Mouse (Mus musculus) Patski (cell line): ENCODE measurements around the gene Ocln. TPM values are rescaled to one million over a fixed set of nuclear protein-coding genes. Genes with fewer than 3 reads are reported as not detected.

Source experiments
- ATAC-seq: fragments of 100-300 bp; one replicate; pipeline ENCODE4 v1.8.0; 2021
- CTCF ChIA-PET: fragments of 350-600 bp; sonication (Branson Sonifier 250); formaldehyde crosslinking; loops from one replicate; lab custom pipeline; 2022; ENCODE audit warnings: inconsistent platforms; lab: Charles Lee
- POLR2A ChIA-PET: fragments of 350-600 bp; sonication (Branson Sonifier 250); formaldehyde crosslinking; loops from one replicate; lab custom pipeline; 2022; ENCODE audit warnings: antibody characterized with exemption, inconsistent platforms; lab: Charles Lee
- DNase-seq: peaks from one replicate; pipeline ENCODE4 v3.0.0-alpha.2; 2011; ENCODE audit warnings: low read depth, low spot score
- H3K27me3 ChIP-seq: fragments of 371-371 bp; one replicate; pipeline ENCODE4 v1.5.1; 2021
- CTCF ChIP-seq: fragments of 100-300 bp; IDR thresholded peaks from one replicate; pipeline ENCODE4 v1.5.1; 2021
- in situ Hi-C: fragments of 300-500 bp; cut with MboI; formaldehyde crosslinking; loops from 3 replicates; pipeline ENCODE4 v1.11.1; 2018; ENCODE audit warnings: low pct_unique_long_range_greater_than_20kb, mixed read lengths
- polyA plus RNA-seq: library from polyadenylated mRNA; unstranded; gene quantifications from one replicate; pipeline ENCODE4 v1.2.3, GENCODE M21; 2021

Ocln gene
- polyA plus RNA-seq, 1 experiment from 2014 or later, result 12.1 TPM

GRCm38 (mm10) chr13:100545510-100545909, 7.0 kb downstream of the Ocln start:
- ChIA-PET CTCF (interaction anchor here (1.5 kb wide), 1 partner anchor 27 kb away, joined by 5 read pairs; no protein-coding TSS in a partner anchor), POLR2A (no interaction called here)
- H3K27me3 ChIP-seq, result peaks cover 3% of the 10 kb centered on the region
- TF ChIP-seq CTCF, result no peak
- in situ Hi-C loops, result no loop called here
- DNase-seq (no peak), ATAC-seq (no peak)

- POLR2A ChIA-PET, result no interaction called here
- no peak for TF ChIP-seq CTCF
- no peaks in the 10 kb centered on the region for H3K27me3 ChIP-seq
- no peak for ATAC-seq
- no peak for DNase-seq
- in situ Hi-C loops, result no loop called here
- CTCF ChIA-PET, result no interaction called here
Observed at GRCm38 (mm10) chr13:100544220-100544662, 8.3 kb downstream of the Ocln start.

GRCm38 (mm10) chr13:100543011-100543767, 9.3 kb downstream of the Ocln start:
- TF ChIP-seq CTCF, result no peak
- H3K27me3 ChIP-seq, result no peaks in the 10 kb centered on the region
- CTCF ChIA-PET, result no interaction called here
- in situ Hi-C loops, result no loop called here
- POLR2A ChIA-PET, result no interaction called here
- ATAC-seq (no peak), DNase-seq (no peak)

GRCm38 (mm10) chr13:100536149-100536548, 16.4 kb downstream of the Ocln start:
- no peaks in the 10 kb centered on the region for H3K27me3 ChIP-seq
- POLR2A ChIA-PET, result interaction anchor here (0.7 kb wide), 1 partner anchor 21 kb away, joined by 6 read pairs; no protein-coding TSS in a partner anchor
- no peak for DNase-seq
- in situ Hi-C loops, result no loop called here
- ATAC-seq, result no peak
- CTCF ChIA-PET, result interaction anchor here (1.0 to 1.3 kb wide), 3 partner anchors 14 to 16 kb away, joined by 3 to 5 read pairs (median 4); no protein-coding TSS in a partner anchor
- no peak for TF ChIP-seq CTCF

GRCm38 (mm10) chr13:100532788-100533365, 19.6 kb downstream of the Ocln start:
- no peaks in the 10 kb centered on the region for H3K27me3 ChIP-seq
- TF ChIP-seq CTCF, result no peak
- in situ Hi-C loops, result no loop called here
- DNase-seq (no peak), ATAC-seq (no peak)
- ChIA-PET POLR2A (interaction anchor here (1.0 kb wide), 1 partner anchor 19 kb away, joined by 3 read pairs; no protein-coding TSS in a partner anchor), CTCF (interaction anchor here (0.9 to 1.5 kb wide), 3 partner anchors 11 to 16 kb away, joined by 3 to 4 read pairs (median 3); no protein-coding TSS in a partner anchor)

- POLR2A ChIA-PET, result no interaction called here
Observed at GRCm38 (mm10) chr13:100526649-100527038, 25.9 kb downstream of the Ocln start.

GRCm38 (mm10) chr13:100525935-100526648, 26.4 kb downstream of the Ocln start:
- ChIA-PET CTCF (interaction anchor here (1.4 kb wide), 1 partner anchor 10 kb away, joined by 3 read pairs; no protein-coding TSS in a partner anchor), POLR2A (no interaction called here)
- in situ Hi-C loops, result no loop called here
- DNase-seq, result no peak
- no peak for ATAC-seq
- no peak for TF ChIP-seq CTCF
- H3K27me3 ChIP-seq, result no peaks in the 10 kb centered on the region

More at GRCm38 (mm10) chr13:100526649-100527038, 25.9 kb downstream of the Ocln start:
- in situ Hi-C loops, result no loop called here
- DNase-seq (no peak), ATAC-seq (no peak)
- TF ChIP-seq CTCF, result no peak
- CTCF ChIA-PET, result interaction anchor here (1.4 kb wide), 1 partner anchor 10 kb away, joined by 3 read pairs; no protein-coding TSS in a partner anchor
- no peaks in the 10 kb centered on the region for H3K27me3 ChIP-seq

- CTCF ChIA-PET, result no interaction called here
- no peaks in the 10 kb centered on the region for H3K27me3 ChIP-seq
- DNase-seq (no peak), ATAC-seq (no peak)
- TF ChIP-seq CTCF, result no peak
- in situ Hi-C loops, result no loop called here
- POLR2A ChIA-PET, result interaction anchor here (0.7 kb wide), 1 partner anchor 70 kb away, joined by 3 read pairs; no protein-coding TSS in a partner anchor
Observed at GRCm38 (mm10) chr13:100524896-100525295, 27.6 kb downstream of the Ocln start.

- ATAC-seq, result no peak
- no peak for TF ChIP-seq CTCF
- CTCF ChIA-PET, result no interaction called here
- POLR2A ChIA-PET, result no interaction called here
- in situ Hi-C loops, result no loop called here
- H3K27me3 ChIP-seq, result no peaks in the 10 kb centered on the region
- DNase-seq, result no peak
Observed at GRCm38 (mm10) chr13:100523698-100524097, 28.8 kb downstream of the Ocln start.
